Mouse (Mus musculus): ENCODE measurements around the gene Clcnkb.

- TF ChIP-seq CTCF (IDR thresholded peaks at IDR 0.05; ENCODE audit: insufficient read depth, low read depth, low read length): no peak
- no peak for TF ChIP-seq POLR2A (IDR thresholded peaks at IDR 0.05; ENCODE audit: insufficient read depth, low read depth, low read length)
Observed at GRCm38 (mm10) chr4:141420886-141421285, 5.1 kb upstream of the Clcnkb start.
